Mouse (Mus musculus) lung, embryonic 14.5 days (tissue): ENCODE measurements at regions not wholly inside any gene's neighbourhood (a gene's known extent, or its start where the extent isn't known, plus 50 kb on each side); places are given as distances from the start of the nearest gene placed in this dataset.

Experiments used
- ATAC-seq: fragments of 200-750 bp; cut with Nextera tagmentation; 2 replicates; pipeline ENCODE4 v1.8.0; 2017; ENCODE audit warnings: mild to moderate bottlenecking, moderate TSS enrichment, moderate library complexity; ENCODE audit not compliant: insufficient read depth
- DNase-seq: peaks from one replicate; pipeline ENCODE4 v3.0.0-alpha.2; 2015
- H3K27ac ChIP-seq: fragments of 300-500 bp; sonication (generic); 2 replicates; pipeline ENCODE4 v1.5.1; 2014; ENCODE audit warnings: low read depth, mild to moderate bottlenecking, moderate library complexity
- H3K27me3 ChIP-seq: fragments of 300-500 bp; sonication (generic); 2 replicates; pipeline ENCODE4 v1.6.1; 2014; ENCODE audit warnings: low read length, control low read depth; ENCODE audit not compliant: insufficient read depth
- H3K36me3 ChIP-seq: fragments of 300-500 bp; sonication (generic); 2 replicates; pipeline ENCODE4 v1.6.1; 2014; ENCODE audit warnings: control low read depth; ENCODE audit not compliant: insufficient read depth
- H3K4me1 ChIP-seq: fragments of 300-500 bp; sonication (generic); 2 replicates; pipeline ENCODE4 v1.6.1; 2014; ENCODE audit warnings: antibody characterized with exemption, control low read depth; ENCODE audit not compliant: insufficient read depth
- H3K4me2 ChIP-seq: fragments of 300-500 bp; sonication (generic); 2 replicates; pipeline ENCODE4 v1.6.1; 2014; ENCODE audit warnings: mild to moderate bottlenecking
- H3K4me3 ChIP-seq: fragments of 300-500 bp; sonication (generic); 2 replicates; pipeline ENCODE4 v1.5.1; 2014; ENCODE audit warnings: low read depth, low read length
- H3K9ac ChIP-seq: fragments of 300-500 bp; sonication (generic); 2 replicates; pipeline ENCODE4 v1.6.1; 2014
- H3K9me3 ChIP-seq: fragments of 300-500 bp; sonication (generic); 2 replicates; pipeline ENCODE4 v1.6.1; 2016; ENCODE audit warnings: low read depth, low read length, control low read depth
- CTCF ChIP-seq: IDR thresholded peaks from 2 replicates; pipeline ENCODE4 v1.5.1; 2016; ENCODE audit warnings: antibody characterized with exemption, low read depth
- WGBS: fragments of 180-500 bp; shearing (Covaris S2); extraction: QIAGEN DNeasy Blood & Tissue Kit; methylation state at CpG from one replicate; pipeline ENCODE4 v1.1.7; 2014; 5-methylcytosine and 5-hydroxymethylcytosine counted together

DNA sequence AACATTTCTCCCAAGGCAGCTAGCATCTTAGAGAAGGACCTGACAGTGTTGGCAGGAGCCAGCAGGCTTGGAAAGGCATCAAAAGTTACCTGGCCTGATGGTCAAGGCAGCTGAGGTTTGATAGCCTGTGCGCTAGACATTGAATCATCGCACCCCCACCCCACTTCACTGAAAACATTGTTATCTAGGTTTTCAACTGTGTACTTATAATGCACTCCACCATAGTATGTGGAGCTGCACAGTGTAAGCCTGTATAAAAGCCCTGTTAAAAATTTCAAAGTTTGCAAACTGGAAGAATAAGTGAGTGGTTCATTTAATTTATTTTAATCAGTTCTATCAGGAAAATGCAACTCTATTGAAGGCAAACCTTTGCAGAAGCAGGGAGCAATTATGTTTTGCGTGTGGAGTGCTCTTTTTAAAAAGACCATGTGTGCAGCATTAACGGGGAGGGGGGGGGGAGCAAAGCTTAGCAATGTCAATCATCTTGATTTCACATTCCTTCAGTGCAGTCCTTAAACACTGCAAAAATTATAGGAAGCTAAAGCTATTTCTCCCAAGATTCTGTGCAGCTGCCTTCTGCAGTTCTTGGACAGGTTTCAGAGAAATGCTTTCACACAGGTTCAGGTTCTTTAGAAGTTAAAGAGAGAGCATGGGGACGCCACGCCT is 304.4 kb upstream of the Ldb2 start:
- ATAC-seq (peak; percentile 62; the same call in 1 of the 2 replicates), DNase-seq (no peak)
- Histone ChIP-seq H3K9ac (no peak overlapping the region), H3K27me3 (no peaks in the 10 kb centered on the region), H3K9me3 (no peaks in the 10 kb centered on the region), H3K36me3 (no peaks in the 10 kb centered on the region), H3K4me3 (no peak overlapping the region), H3K4me1 (0 out of 2 replicates have a peak, but pooled peaks cover 3% of the 10 kb centered on the region), H3K27ac (no peak overlapping the region), H3K4me2 (no peak overlapping the region)
- WGBS, result 62% methylated on average over 6 of the region's 6 CpGs
- no peak for TF ChIP-seq CTCF

- Histone ChIP-seq H3K27ac (no peak overlapping the region), H3K36me3 (no peaks in the 10 kb centered on the region), H3K4me1 (0 out of 2 replicates have a peak, but pooled peaks cover 3% of the 10 kb centered on the region), H3K9me3 (no peaks in the 10 kb centered on the region), H3K9ac (no peak overlapping the region), H3K4me2 (no peak overlapping the region), H3K27me3 (no peaks in the 10 kb centered on the region), H3K4me3 (no peak overlapping the region)
- ATAC-seq (no peak), DNase-seq (no peak)
- 53% methylated on average over 3 of the region's 3 CpGs for WGBS
- no peak for TF ChIP-seq CTCF
These were observed 303.2 kb upstream of the Ldb2 start for GRCm38 (mm10) chr5:45102661-45103060.

DNA sequence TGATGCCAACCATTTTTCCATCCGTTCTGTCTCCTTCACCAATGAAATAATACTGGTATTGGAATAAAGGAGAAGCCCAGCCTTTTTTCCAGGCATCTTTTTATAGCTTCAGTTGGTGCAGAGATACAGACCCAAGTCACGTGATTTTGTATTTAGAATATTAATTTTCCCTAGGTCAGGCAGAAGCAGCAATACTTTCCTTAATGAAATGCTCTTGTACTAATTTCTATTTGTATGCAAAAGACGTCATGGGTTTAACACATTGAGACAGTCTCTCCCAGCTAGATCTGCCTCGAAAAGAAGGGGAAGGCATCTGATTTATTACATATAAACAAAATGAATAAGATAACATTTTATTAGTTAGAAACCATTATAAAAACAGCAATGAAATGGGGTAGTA is 302.3 kb upstream of the Ldb2 start:
- Histone ChIP-seq H3K36me3 (no peaks in the 10 kb centered on the region), H3K4me3 (no peak overlapping the region), H3K27me3 (no peaks in the 10 kb centered on the region), H3K4me2 (no peak overlapping the region), H3K27ac (no peak overlapping the region), H3K9me3 (no peaks in the 10 kb centered on the region), H3K9ac (no peak overlapping the region), H3K4me1 (0 out of 2 replicates have a peak, but pooled peaks cover 3% of the 10 kb centered on the region)
- no peak for DNase-seq
- TF ChIP-seq CTCF, result no peak
- no peak for ATAC-seq
- WGBS, result 41% methylated on average over 4 of the region's 4 CpGs

DNA sequence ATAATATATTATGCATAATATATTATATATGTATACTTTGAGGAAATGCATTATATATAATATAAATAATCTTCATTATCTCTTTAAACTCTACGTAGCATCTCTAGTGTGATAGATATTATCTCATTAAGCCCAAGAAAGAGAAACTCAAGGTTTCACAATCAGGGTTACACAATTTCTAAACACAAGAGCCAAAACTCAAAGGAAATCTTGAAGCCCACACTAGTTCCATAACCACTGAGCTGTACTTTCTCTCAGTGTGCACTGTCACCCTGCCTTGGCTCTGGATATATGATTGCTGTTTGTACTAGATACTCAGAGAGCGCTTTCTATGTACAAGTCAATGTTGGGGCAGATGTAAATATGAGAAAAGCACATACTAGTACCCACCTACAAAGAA is 299.6 kb upstream of the Ldb2 start:
- WGBS, result 81% methylated on average over 2 of the region's 2 CpGs
- H3K4me2 ChIP-seq, result no peak overlapping the region
- no peak overlapping the region for H3K4me3 ChIP-seq
- H3K4me1 ChIP-seq, result no peaks in the 10 kb centered on the region
- DNase-seq, result no peak
- H3K36me3 ChIP-seq, result no peaks in the 10 kb centered on the region
- H3K27me3 ChIP-seq, result no peaks in the 10 kb centered on the region
- H3K9ac ChIP-seq, result no peak overlapping the region
- H3K27ac ChIP-seq, result no peak overlapping the region
- no peak for TF ChIP-seq CTCF
- H3K9me3 ChIP-seq, result no peaks in the 10 kb centered on the region
- ATAC-seq, result no peak

- H3K27ac ChIP-seq, result no peak overlapping the region
- no peak overlapping the region for H3K4me2 ChIP-seq
- no peaks in the 10 kb centered on the region for H3K9me3 ChIP-seq
- no peaks in the 10 kb centered on the region for H3K27me3 ChIP-seq
- H3K36me3 ChIP-seq, result no peaks in the 10 kb centered on the region
- no peak overlapping the region for H3K9ac ChIP-seq
- no peaks in the 10 kb centered on the region for H3K4me1 ChIP-seq
- WGBS, result 70% methylated on average over 1 of the region's 1 CpGs
- H3K4me3 ChIP-seq, result no peak overlapping the region
- DNase-seq (peak; percentile 61), ATAC-seq (peak; percentile 60)
- no peak for TF ChIP-seq CTCF
These were observed 298.5 kb upstream of the Ldb2 start for GRCm38 (mm10) chr5:45097941-45098340.

- no peak for TF ChIP-seq CTCF
- no peak overlapping the region for H3K27ac ChIP-seq
- H3K36me3 ChIP-seq, result no peaks in the 10 kb centered on the region
- no peak overlapping the region for H3K9ac ChIP-seq
- no peaks in the 10 kb centered on the region for H3K27me3 ChIP-seq
- no peak overlapping the region for H3K4me3 ChIP-seq
- no peaks in the 10 kb centered on the region for H3K9me3 ChIP-seq
- ATAC-seq (no peak), DNase-seq (no peak)
- H3K4me1 ChIP-seq, result no peaks in the 10 kb centered on the region
- WGBS, result 78% methylated on average over 1 of the region's 1 CpGs
- H3K4me2 ChIP-seq, result no peak overlapping the region
These were observed 285.3 kb upstream of the Ldb2 start for GRCm38 (mm10) chr5:45084741-45085140.

DNA sequence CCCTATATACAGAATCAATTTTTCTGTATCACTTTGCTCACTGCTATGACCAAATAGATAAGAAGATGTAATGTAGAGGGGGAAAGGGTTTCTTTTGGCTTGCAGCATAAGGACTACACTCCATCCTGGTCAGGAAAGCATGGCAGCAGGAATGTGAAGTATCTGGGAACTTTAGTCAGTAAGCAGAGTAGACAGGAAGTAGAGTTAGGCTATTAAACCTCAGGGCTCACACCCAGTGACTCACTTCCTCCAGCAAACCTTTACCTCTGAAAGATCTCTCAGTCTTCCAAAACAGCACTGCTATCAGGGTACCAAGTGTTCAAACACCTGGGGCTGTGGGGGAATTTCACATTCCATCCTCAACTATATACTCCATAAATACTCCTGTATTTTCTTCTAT is 283.1 kb upstream of the Ldb2 start:
- no peak for DNase-seq
- H3K4me2 ChIP-seq, result no peak overlapping the region
- H3K9me3 ChIP-seq, result no peaks in the 10 kb centered on the region
- H3K27ac ChIP-seq, result no peak overlapping the region
- H3K4me1 ChIP-seq, result no peaks in the 10 kb centered on the region
- TF ChIP-seq CTCF, result no peak
- H3K27me3 ChIP-seq, result no peaks in the 10 kb centered on the region
- no peaks in the 10 kb centered on the region for H3K36me3 ChIP-seq
- ATAC-seq, result no peak
- no peak overlapping the region for H3K4me3 ChIP-seq
- no peak overlapping the region for H3K9ac ChIP-seq

- DNase-seq, result no peak
- no peak for ATAC-seq
- 78% methylated on average over 4 of the region's 4 CpGs for WGBS
These were observed 276.9 kb upstream of the Ldb2 start for GRCm38 (mm10) chr5:45076347-45076890.

More at GRCm38 (mm10) chr5:45076347-45076890, 276.9 kb upstream of the Ldb2 start:
- no peaks in the 10 kb centered on the region for H3K9me3 ChIP-seq
- no peak overlapping the region for H3K4me3 ChIP-seq
- no peak overlapping the region for H3K4me2 ChIP-seq
- H3K4me1 ChIP-seq, result no peaks in the 10 kb centered on the region
- no peak overlapping the region for H3K9ac ChIP-seq
- no peak overlapping the region for H3K27ac ChIP-seq
- no peaks in the 10 kb centered on the region for H3K27me3 ChIP-seq
- TF ChIP-seq CTCF, result no peak
- H3K36me3 ChIP-seq, result no peaks in the 10 kb centered on the region
